Mouse (Mus musculus) thymus, postnatal 36 days (tissue): ENCODE results near the gene Itgb6.

Experiments
- DNase-seq, 2 experiments: peaks; one replicate each; pipeline ENCODE4 v3.0.0; 2022; ENCODE audit warnings: mixed read lengths in 2 of 2

Gene Itgb6

GRCm38 (mm10) chr2:60712483-60712882 lies 10.0 kb downstream of the Itgb6 start:
- no peak for DNase-seq

DNA sequence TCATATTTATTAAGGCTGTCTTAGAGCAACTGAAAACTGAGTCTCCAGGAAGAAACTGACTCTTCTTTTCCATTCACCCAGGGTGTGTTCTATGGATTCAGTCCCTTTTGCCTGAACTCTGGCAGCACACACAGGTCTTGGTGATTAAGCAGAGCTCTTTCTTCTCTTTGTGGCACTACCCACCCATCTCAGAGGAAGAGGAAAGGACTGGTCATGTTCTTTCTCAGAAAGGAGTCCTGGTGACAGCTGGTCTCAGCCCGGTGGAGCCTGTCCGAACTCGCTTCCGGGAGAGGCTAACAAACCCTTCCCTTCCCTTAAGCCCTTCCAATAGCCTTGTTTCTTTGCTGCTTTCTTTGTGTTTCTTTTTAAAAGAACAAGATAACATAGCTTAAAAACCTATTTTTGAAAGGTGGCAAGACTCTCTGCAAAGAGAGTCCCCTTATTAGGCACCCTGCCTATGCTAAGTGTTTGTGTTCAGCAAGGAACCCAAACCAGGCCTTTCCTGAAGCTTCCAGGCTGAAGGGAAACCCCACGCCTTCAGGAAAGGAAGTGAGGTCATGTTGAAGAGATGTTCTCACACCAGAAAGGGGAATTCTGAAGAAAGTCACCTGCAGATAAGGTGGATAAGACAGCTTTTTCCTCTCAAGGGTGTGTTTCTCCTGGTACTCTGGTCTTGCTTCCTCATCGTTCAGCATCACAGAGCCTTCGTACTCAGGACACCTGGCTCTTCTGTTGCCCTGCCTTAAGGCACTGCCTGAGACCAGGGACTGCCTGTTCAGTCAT lies 11.2 kb downstream of the Itgb6 start:
- DNase-seq = no peak

GRCm38 (mm10) chr2:60710317-60710716 lies 12.1 kb downstream of the Itgb6 start:
- DNase-seq = no peak

DNA sequence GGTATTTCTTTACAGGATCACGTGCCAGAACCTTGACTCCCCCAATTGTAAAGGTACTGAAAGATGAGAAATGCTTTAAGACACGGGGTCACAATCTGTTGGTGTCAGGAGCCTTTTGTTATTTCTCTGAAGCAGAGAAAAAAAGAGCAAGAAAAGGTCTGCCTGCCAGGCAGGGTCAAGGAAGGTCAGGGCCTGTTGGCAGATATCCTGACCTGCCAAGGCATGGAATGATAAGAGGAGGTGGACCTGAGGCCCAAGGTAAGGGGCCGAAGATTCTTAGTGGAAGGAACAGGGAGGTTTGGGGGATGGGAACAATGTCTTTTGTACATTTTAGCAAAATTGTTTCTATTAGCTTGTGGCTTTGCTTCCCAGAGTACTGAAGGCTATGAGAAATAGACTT lies 13.8 kb downstream of the Itgb6 start:
- no peak for DNase-seq

- DNase-seq = no peak
These were observed 15.6 kb downstream of the Itgb6 start for GRCm38 (mm10) chr2:60706866-60707265.

GRCm38 (mm10) chr2:60705426-60705825 lies 17.0 kb downstream of the Itgb6 start:
- DNase-seq = no peak

DNA sequence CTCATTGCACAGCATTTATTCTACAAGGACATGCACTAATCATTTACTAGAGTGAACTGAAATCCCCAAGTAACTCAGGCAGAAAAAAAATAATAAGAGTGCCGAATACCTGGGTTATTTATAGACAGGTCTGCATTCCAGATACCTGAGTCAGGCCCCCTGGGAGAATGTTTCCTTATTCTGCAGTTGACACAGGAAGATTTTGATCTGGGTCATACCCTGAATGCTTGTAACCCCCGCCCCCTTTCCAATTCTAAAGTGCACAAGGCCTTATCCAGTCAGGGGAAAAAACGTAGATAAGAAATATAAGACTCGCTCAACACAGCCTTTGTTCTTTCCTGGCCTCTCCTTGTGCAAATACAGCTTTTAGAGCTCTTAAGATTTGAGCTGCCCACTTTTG lies 19.1 kb downstream of the Itgb6 start:
- no peak for DNase-seq

- no peak for DNase-seq
These were observed 21.5 kb downstream of the Itgb6 start for GRCm38 (mm10) chr2:60700956-60701355.

GRCm38 (mm10) chr2:60700013-60700412 lies 22.4 kb downstream of the Itgb6 start:
- no peak for DNase-seq

GRCm38 (mm10) chr2:60699591-60699990 lies 22.9 kb downstream of the Itgb6 start:
- DNase-seq = no peak

DNA sequence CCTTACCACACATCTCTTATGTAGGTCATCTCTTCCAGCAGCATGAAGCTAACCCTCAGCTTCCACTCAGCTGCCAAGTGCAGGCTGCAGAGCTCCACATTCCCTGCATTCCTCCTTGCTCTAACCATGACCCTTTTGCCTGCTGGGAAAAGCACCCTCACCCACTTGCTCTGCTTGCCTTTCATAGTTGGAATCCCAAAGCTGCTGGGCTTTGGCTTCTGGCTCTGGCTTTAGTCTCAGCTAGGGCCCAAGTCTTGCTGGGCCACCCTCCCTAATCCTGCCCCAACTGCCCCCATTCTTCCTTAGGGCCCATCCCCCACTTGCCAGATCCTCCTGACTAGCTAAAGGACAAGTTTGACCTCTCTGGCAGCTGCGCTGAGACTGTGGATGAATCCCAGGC lies 24.3 kb downstream of the Itgb6 start:
- DNase-seq = no peak

DNA sequence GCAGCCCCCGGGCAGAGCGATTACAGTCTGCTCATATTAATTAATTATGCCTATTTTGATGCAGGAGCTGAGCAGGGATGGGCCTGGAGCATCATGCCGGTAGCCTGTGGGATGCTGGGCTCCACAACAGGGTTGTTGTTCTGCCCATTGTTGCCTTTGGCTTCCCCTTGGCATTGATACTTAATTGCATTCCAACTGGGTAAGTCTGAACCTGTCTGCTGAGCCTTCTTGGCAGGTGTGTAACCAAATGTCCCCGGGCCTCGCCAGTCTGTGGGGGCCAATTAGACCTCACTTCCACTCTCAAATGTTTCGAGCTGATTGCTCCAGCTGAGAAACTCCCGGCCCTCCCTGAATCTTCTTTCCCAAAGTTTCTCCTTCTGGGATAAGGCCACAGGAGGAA lies 24.9 kb downstream of the Itgb6 start:
- no peak for DNase-seq

- DNase-seq = no peak
These were observed 25.9 kb downstream of the Itgb6 start for GRCm38 (mm10) chr2:60696559-60696958.

GRCm38 (mm10) chr2:60695706-60696105 lies 26.7 kb downstream of the Itgb6 start:
- no peak for DNase-seq

GRCm38 (mm10) chr2:60694563-60694962 lies 27.9 kb downstream of the Itgb6 start:
- DNase-seq = no peak

DNA sequence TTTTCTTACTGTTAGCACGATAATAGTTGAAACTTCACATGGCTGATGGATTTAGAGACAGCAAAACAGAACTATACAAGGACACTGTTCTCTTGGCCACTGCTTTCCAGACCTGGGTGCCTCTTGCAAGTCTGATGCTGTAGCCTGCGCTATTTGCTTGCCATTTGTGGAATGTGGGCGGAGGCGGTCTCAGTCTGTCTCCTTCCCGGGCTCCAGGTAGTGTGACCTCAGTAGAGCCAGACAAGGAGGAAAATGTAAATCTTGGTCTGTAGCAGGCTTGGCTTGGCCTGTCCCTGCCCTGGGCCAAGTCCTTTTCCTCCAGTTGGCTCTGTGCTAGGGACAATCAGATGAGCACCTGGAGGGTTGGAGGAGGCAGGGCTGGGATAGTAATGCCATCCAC lies 30.2 kb downstream of the Itgb6 start:
- no peak for DNase-seq

DNA sequence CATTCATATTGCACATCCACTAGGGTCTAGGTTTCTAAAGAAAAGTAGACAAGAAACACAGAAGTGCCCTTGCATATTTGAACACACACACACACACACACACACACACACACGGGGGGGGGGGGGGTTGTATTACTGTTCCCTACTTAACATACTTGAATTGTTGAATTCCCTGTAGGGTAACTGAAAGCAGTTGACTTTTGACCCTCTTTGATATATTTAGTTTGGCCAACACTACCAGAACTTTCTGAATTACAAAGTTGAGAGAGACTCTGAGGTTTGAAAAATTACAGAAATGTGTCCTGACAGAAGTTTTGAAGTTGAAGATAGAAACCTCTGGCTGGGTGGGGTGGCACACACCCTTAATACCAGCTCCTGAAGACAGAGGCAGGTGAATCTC lies 32.2 kb downstream of the Itgb6 start:
- no peak for DNase-seq

- DNase-seq = no peak
These were observed 33.4 kb downstream of the Itgb6 start for GRCm38 (mm10) chr2:60688944-60689615.

DNA sequence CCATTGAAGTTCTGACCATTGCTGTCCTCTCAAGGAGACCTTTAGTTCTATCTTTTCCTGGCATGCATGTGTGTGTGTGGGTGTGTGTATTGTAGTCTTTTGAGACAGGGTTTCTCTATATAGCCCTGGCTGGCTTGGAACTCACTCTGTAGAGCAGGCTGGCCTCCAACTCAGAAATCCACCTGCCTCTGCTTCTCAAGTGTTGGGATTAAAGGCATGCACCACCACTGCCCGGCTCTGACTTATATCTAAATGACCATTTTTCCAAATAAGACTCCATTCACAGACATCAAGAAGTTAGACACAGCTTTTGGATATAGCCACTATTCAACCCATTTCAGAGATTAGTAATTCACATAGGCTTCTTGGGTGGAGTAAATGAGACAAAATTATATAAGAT lies 34.3 kb downstream of the Itgb6 start:
- no peak for DNase-seq

- DNase-seq = no peak
These were observed 36.5 kb downstream of the Itgb6 start for GRCm38 (mm10) chr2:60685973-60686372.

- no peak for DNase-seq
These were observed 38.3 kb downstream of the Itgb6 start for GRCm38 (mm10) chr2:60684168-60684567.

- DNase-seq = no peak
These were observed 39.9 kb downstream of the Itgb6 start for GRCm38 (mm10) chr2:60682554-60682953.

- no peak for DNase-seq
These were observed 48.0 kb downstream of the Itgb6 start for GRCm38 (mm10) chr2:60674413-60674812.
